17 mouse cellular contexts compared by ENCODE assay signal in the genomic region with DNA sequence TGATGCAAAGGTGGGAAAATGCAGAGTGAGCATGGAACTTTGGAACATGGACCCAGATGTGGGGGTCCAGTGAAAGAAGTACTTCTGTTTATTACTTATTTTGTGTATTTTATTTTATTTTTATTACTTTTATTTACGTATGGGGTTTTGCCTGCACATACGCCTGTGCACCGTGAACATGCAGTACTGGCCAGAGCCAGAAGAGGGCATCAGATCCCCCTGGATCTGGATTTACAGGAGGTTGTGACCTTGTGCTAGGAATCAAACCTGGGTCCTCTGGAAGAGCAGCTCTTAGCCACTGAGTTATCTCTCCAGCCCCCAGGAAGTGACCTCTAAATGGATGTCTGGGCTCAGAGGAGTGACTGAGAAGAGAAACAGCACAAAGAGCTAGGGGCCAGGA. TPM values are rescaled to one million over a fixed set of nuclear protein-coding genes. Genes with fewer than 3 reads are reported as not detected.
DNase-seq lines count a peak whose midpoint lies in the region; ATAC-seq and TF ChIP-seq lines count a peak whose summit lies in the region.
"Had no signal": no experiment of that assay in that cellular context is flagged by ENCODE, and none has a peak within 500 bp of the region (broad histone marks: within the 10 kb centered on the region; RNA-seq: fewer than 3 reads in every experiment).

No protein-coding gene starts in this region.

- H3K4me3 ChIP-seq in hindbrain, postnatal 0 days (ENCODE audit: low read length): no peak overlapping the region
- no peak overlapping the region for H3K4me3 ChIP-seq in hindbrain, embryonic 13.5 days
- no peak overlapping the region for H3K4me3 ChIP-seq in testis, adult 2 months (ENCODE audit: control insufficient read depth, low read depth, low read length)
- H3K4me3 ChIP-seq in hindbrain, embryonic 10.5 days: no peak overlapping the region
- H3K4me3 ChIP-seq: neural tube, embryonic 13.5 days; stomach, embryonic 15.5 days had no signal

- POLR2A ChIA-PET in Patski (lab: Charles Lee): no interaction called here

- no peak overlapping the region for H3K9ac ChIP-seq in hindbrain, postnatal 0 days (replicated peaks; ENCODE audit: low read length)
- no peak overlapping the region for H3K9ac ChIP-seq in hindbrain, embryonic 13.5 days
- H3K9ac ChIP-seq: neural tube, embryonic 13.5 days; stomach, embryonic 15.5 days had no signal

- no peak for ATAC-seq in hindbrain, postnatal 0 days
- no peak for ATAC-seq in hindbrain, embryonic 13.5 days (ENCODE audit: low FRiP score)
- ATAC-seq in Patski: no peak
- ATAC-seq: forebrain, embryonic 14.5 days; hindbrain, embryonic 16.5 days; lung, postnatal 0 days had no signal

- H3K4me1 ChIP-seq in hindbrain, postnatal 0 days (ENCODE audit: insufficient read depth, low read length): no peaks in the 10 kb centered on the region
- H3K4me1 ChIP-seq in hindbrain, embryonic 13.5 days (replicated peaks): peaks cover 11% of the 10 kb centered on the region; the same call in 1 of the 2 replicates
- H3K4me1 ChIP-seq in testis, adult 2 months (ENCODE audit: control insufficient read depth, insufficient read depth, low read length): no peaks in the 10 kb centered on the region
- H3K4me1 ChIP-seq in hindbrain, embryonic 10.5 days (replicated peaks): peaks cover 12% of the 10 kb centered on the region

- peak; percentile 11; the same call in 1 of the 2 replicates for TF ChIP-seq CTCF in hindbrain, postnatal 0 days (IDR thresholded peaks at IDR 0.05; ENCODE audit: low read depth)
- peak; percentile 50; the same call in 1 of the 2 replicates for TF ChIP-seq CTCF in testis, adult 2 months (IDR thresholded peaks at IDR 0.05; ENCODE audit: control insufficient read depth, insufficient read depth, insufficient replicate concordance, low read depth, low read length)
- TF ChIP-seq CTCF in Patski (IDR thresholded peaks at IDR 0.05): peak; percentile 38

- TF ChIP-seq POLR2A in testis, adult 2 months (IDR thresholded peaks at IDR 0.05; ENCODE audit: control insufficient read depth, low read depth, low read length): no peak

- no peaks in the 10 kb centered on the region for H3K9me3 ChIP-seq in hindbrain, postnatal 0 days (ENCODE audit: low read length)
- no peaks in the 10 kb centered on the region for H3K9me3 ChIP-seq in hindbrain, embryonic 13.5 days
- H3K9me3 ChIP-seq in hindbrain, embryonic 10.5 days: no peaks in the 10 kb centered on the region
- H3K9me3 ChIP-seq: neural tube, embryonic 13.5 days; stomach, embryonic 15.5 days had no signal

- H3K4me2 ChIP-seq in hindbrain, postnatal 0 days (ENCODE audit: low read depth, low read length): no peak overlapping the region
- H3K4me2 ChIP-seq in hindbrain, embryonic 13.5 days: no peak overlapping the region
- H3K4me2 ChIP-seq: neural tube, embryonic 13.5 days; stomach, embryonic 15.5 days had no signal

- H3K27me3 ChIP-seq in hindbrain, postnatal 0 days (ENCODE audit: insufficient read depth, low read length): peaks cover 15% of the 10 kb centered on the region
- peaks cover 33% of the 10 kb centered on the region for H3K27me3 ChIP-seq in hindbrain, embryonic 13.5 days
- no peaks in the 10 kb centered on the region for H3K27me3 ChIP-seq in testis, adult 2 months (ENCODE audit: control insufficient read depth, insufficient read depth, low read length)
- H3K27me3 ChIP-seq in Patski: peaks cover 10% of the 10 kb centered on the region
- no peaks in the 10 kb centered on the region for H3K27me3 ChIP-seq in splenic B cell, adult 2 months (ENCODE audit: control insufficient read depth, insufficient read depth, low read length, poor library complexity, severe bottlenecking)
- peaks cover 40% of the 10 kb centered on the region for H3K27me3 ChIP-seq in hindbrain, embryonic 10.5 days (ENCODE audit: insufficient read depth, poor library complexity, severe bottlenecking)

- CTCF ChIA-PET in Patski (lab: Charles Lee): interaction anchor here (0.8 to 1.4 kb wide), 2 partner anchors 31 to 57 kb away, joined by 3 to 4 read pairs; no protein-coding TSS in a partner anchor

- WGBS in hindbrain, postnatal 0 days: 91% methylated on average over 3 of the region's 3 CpGs
- 85% methylated on average over 3 of the region's 3 CpGs for WGBS in hindbrain, embryonic 13.5 days
- WGBS in hindbrain, embryonic 10.5 days: 90% methylated on average over 3 of the region's 3 CpGs

- H3K27ac ChIP-seq in hindbrain, postnatal 0 days: no peak overlapping the region
- H3K27ac ChIP-seq in hindbrain, embryonic 13.5 days: no peak overlapping the region
- no peak overlapping the region for H3K27ac ChIP-seq in testis, adult 2 months (ENCODE audit: control insufficient read depth, insufficient read depth, low read depth, low read length)
- H3K27ac ChIP-seq in hindbrain, embryonic 10.5 days: no peak overlapping the region
- H3K27ac ChIP-seq: neural tube, embryonic 13.5 days; stomach, embryonic 15.5 days had no signal

- DNase-seq in hindbrain, postnatal 0 days (ENCODE audit: low spot score): no peak
- DNase-seq in testis, postnatal 10 days (ENCODE audit: low spot score): no peak
- no peak for DNase-seq in Patski (ENCODE audit: low read depth, low spot score)
- peak; percentile 28 for DNase-seq in splenic B cell, adult 2 months (ENCODE audit: low read depth, low spot score)
- DNase-seq in hindbrain, embryonic 10.5 days (ENCODE audit: low spot score): no peak
- no peak for DNase-seq in right cerebral cortex, postnatal 4 days
- DNase-seq: adrenal gland, adult 2 months; cerebellum, adult 9-11 months had no signal

- H3K36me3 ChIP-seq in hindbrain, postnatal 0 days (ENCODE audit: insufficient read depth, low read length): no peaks in the 10 kb centered on the region
- H3K36me3 ChIP-seq in hindbrain, embryonic 13.5 days: no peaks in the 10 kb centered on the region
- no peaks in the 10 kb centered on the region for H3K36me3 ChIP-seq in testis, adult 2 months (ENCODE audit: control insufficient read depth, insufficient read depth, low read length)
- H3K36me3 ChIP-seq in splenic B cell, adult 2 months (ENCODE audit: control insufficient read depth, insufficient read depth, low read length, poor library complexity, severe bottlenecking): no peaks in the 10 kb centered on the region
- no peaks in the 10 kb centered on the region for H3K36me3 ChIP-seq in hindbrain, embryonic 10.5 days
- H3K36me3 ChIP-seq: neural tube, embryonic 13.5 days; stomach, embryonic 15.5 days had no signal

- in situ Hi-C loops in Patski (cut with MboI; ENCODE audit: low pct_unique_long_range_greater_than_20kb): loop anchor here (5.0 kb wide), 1 partner anchor 33 kb away; no protein-coding TSS in a partner anchor

RNA-seq across cellular contexts. Expression of gene Gfi1b, which starts 3.1 kb away (rescaled TPM):
- total RNA-seq in hindbrain, postnatal 0 days (2014; rRNA removed): not detected in 2 replicates
- polyA plus RNA-seq in hindbrain, postnatal 0 days (2015; fragmentation: Nextera tagmentation; extraction: Ambion mirVana): not detected in 2 replicates
- polyA plus RNA-seq in hindbrain, embryonic 13.5 days (2015; fragmentation: Nextera tagmentation; extraction: Ambion mirVana): 0.19 and 0.23 TPM in 2 replicates
- polyA plus RNA-seq in testis, adult 2 months (2012; rRNA removed): 1.0 and 1.3 TPM in 2 replicates
- polyA plus RNA-seq in Patski (2021): not detected
- 3.4 and 4.7 TPM in 2 replicates for polyA plus RNA-seq in hindbrain, embryonic 10.5 days (2016; fragmentation: Nextera tagmentation; extraction: Ambion mirVana)
- total RNA-seq: adrenal gland, adult 2 months; layer of hippocampus, adult 8-10 months had no signal
- polyA plus RNA-seq: C2C12; forebrain, embryonic 14.5 days; hindbrain, embryonic 16.5 days had no signal

RNA-seq across cellular contexts. Expression of gene Tsc1, which starts 16.2 kb away (rescaled TPM):
- 33.9 and 42.3 TPM in 2 replicates for total RNA-seq in hindbrain, postnatal 0 days (2014; rRNA removed)
- 20.0 and 22.7 TPM in 2 replicates for polyA plus RNA-seq in hindbrain, postnatal 0 days (2015; fragmentation: Nextera tagmentation; extraction: Ambion mirVana)
- 33.7 and 33.9 TPM in 2 replicates for polyA plus RNA-seq in hindbrain, embryonic 13.5 days (2015; fragmentation: Nextera tagmentation; extraction: Ambion mirVana)
- 20.3 and 21.6 TPM in 2 replicates for polyA plus RNA-seq in testis, adult 2 months (2012; rRNA removed)
- 16.8 TPM for polyA plus RNA-seq in Patski (2021)
- polyA plus RNA-seq in hindbrain, embryonic 10.5 days (2016; fragmentation: Nextera tagmentation; extraction: Ambion mirVana): 21.8 and 23.8 TPM in 2 replicates

RNA-seq across cellular contexts. Expression of gene Gtf3c5, which starts 41.3 kb away (rescaled TPM):
- total RNA-seq in hindbrain, postnatal 0 days (2014; rRNA removed): 23.1 and 28.4 TPM in 2 replicates
- polyA plus RNA-seq in hindbrain, postnatal 0 days (2015; fragmentation: Nextera tagmentation; extraction: Ambion mirVana): 27.4 and 29.5 TPM in 2 replicates
- 40.8 and 46.8 TPM in 2 replicates for polyA plus RNA-seq in hindbrain, embryonic 13.5 days (2015; fragmentation: Nextera tagmentation; extraction: Ambion mirVana)
- 17.3 and 17.7 TPM in 2 replicates for polyA plus RNA-seq in testis, adult 2 months (2012; rRNA removed)
- polyA plus RNA-seq in Patski (2021): 30.5 TPM
- 59.8 and 61.0 TPM in 2 replicates for polyA plus RNA-seq in hindbrain, embryonic 10.5 days (2016; fragmentation: Nextera tagmentation; extraction: Ambion mirVana)
